Mouse (Mus musculus) erythroid progenitor cell, adult 5-6 weeks (primary cell): ENCODE data around the gene Liph. TPM values are rescaled to one million over a fixed set of nuclear protein-coding genes. Genes with fewer than 3 reads are reported as not detected.
"Not testable (repeated sequence)": the region's sequence is repeated elsewhere in the genome, so short reads cannot be mapped to it uniquely, and the experiment has no call there.

ENCODE experiments used
- ATAC-seq: replicated peaks from 2 replicates; pipeline ENCODE4 v1.8.0; 2016; ENCODE audit warnings: moderate number of reproducible peaks, mild to moderate bottlenecking, moderate TSS enrichment, inconsistent platforms; ENCODE audit not compliant: poor library complexity, low FRiP score, severe bottlenecking
- total RNA-seq, 2 experiments: library from RNA; stranded (forward) in 1 of 2; stranded (reverse) in 1 of 2; fragments of 150-400 nt in 1 of 2; fragments of 186-747, 209-891 nt in 1 of 2; gene quantifications; 2 replicates each; pipeline versions ENCODE4 v1.2.3 to v1.2.4; 2015 to 2017; ENCODE audit warnings: low replicate concordance in 2 of 2

Gene Liph
- total RNA-seq, 2 experiments from 2014 or later: 0.84 to 2.8 TPM

GRCm38 (mm10) chr16:21983146-21983545, 12.3 kb downstream of the Liph start:
- no peak for ATAC-seq

GRCm38 (mm10) chr16:21977347-21977746, 18.1 kb downstream of the Liph start:
- no peak for ATAC-seq

GRCm38 (mm10) chr16:21976203-21976602, 19.3 kb downstream of the Liph start:
- ATAC-seq: no peak

GRCm38 (mm10) chr16:21971446-21971845, 24.0 kb downstream of the Liph start:
- no peak for ATAC-seq

- ATAC-seq: no peak
Measured at GRCm38 (mm10) chr16:21970536-21970935, 24.9 kb downstream of the Liph start.

GRCm38 (mm10) chr16:21969874-21970273, 25.6 kb downstream of the Liph start:
- ATAC-seq: no peak

- ATAC-seq: no peak
Measured at GRCm38 (mm10) chr16:21965576-21965975, 29.9 kb downstream of the Liph start.

- ATAC-seq: no peak
Measured at GRCm38 (mm10) chr16:21955591-21955990, 39.9 kb downstream of the Liph start.

GRCm38 (mm10) chr16:21946761-21947715, 48.4 kb downstream of the Liph start, which contains the start of gene Tmem41a:
Tmem41a (minus strand) TSS chr16:21947552.
- peak; percentile 95 for ATAC-seq

- ATAC-seq: no peak
Measured at GRCm38 (mm10) chr16:21928471-21928870, 67.0 kb downstream of the Liph start.

GRCm38 (mm10) chr16:21916681-21917080, 78.8 kb downstream of the Liph start:
- ATAC-seq: no peak

GRCm38 (mm10) chr16:21913347-21913746, 82.1 kb downstream of the Liph start:
- ATAC-seq: no peak

- ATAC-seq: not testable (repeated sequence)
Measured at GRCm38 (mm10) chr16:21908906-21909305, 86.6 kb downstream of the Liph start.

GRCm38 (mm10) chr16:21906902-21907301, 88.6 kb downstream of the Liph start:
- ATAC-seq: no peak

- ATAC-seq: no peak
Measured at GRCm38 (mm10) chr16:21905996-21906395, 89.5 kb downstream of the Liph start.

- ATAC-seq: no peak
Measured at GRCm38 (mm10) chr16:21904636-21905035, 90.8 kb downstream of the Liph start.

Other genes with a start within 250 kb of the Liph start
- gene Ehhadh, start 207.9 kb downstream of the Liph start, total RNA-seq (2015; ENCODE audit: low replicate concordance): 0.72 and 2.9 TPM in 2 replicates
- gene Ehhadh, start 207.9 kb downstream of the Liph start, total RNA-seq (2017; ENCODE audit: low replicate concordance): 0.64 and 0.98 TPM in 2 replicates
- gene Map3k13, start 201.3 kb downstream of the Liph start, total RNA-seq (2015; ENCODE audit: low replicate concordance): not detected in 2 replicates
- gene Map3k13, start 201.3 kb downstream of the Liph start, total RNA-seq (2017; ENCODE audit: low replicate concordance): 0.39 and 0.53 TPM in 2 replicates
- gene Tmem41a, start 48.1 kb downstream of the Liph start, total RNA-seq (2015; ENCODE audit: low replicate concordance): 2.1 and 8.6 TPM in 2 replicates
- 3.8 and 4.1 TPM in 2 replicates for gene Tmem41a, start 48.1 kb downstream of the Liph start, total RNA-seq (2017; ENCODE audit: low replicate concordance)
- 84.3 and 107 TPM in 2 replicates for gene Senp2, start 13.8 kb upstream of the Liph start, total RNA-seq (2015; ENCODE audit: low replicate concordance)
- gene Senp2, start 13.8 kb upstream of the Liph start, total RNA-seq (2017; ENCODE audit: low replicate concordance): 114 and 119 TPM in 2 replicates
- 1.1 TPM in 1 of 2 replicates, not detected in the other for gene Igf2bp2, start 167.6 kb upstream of the Liph start, total RNA-seq (2015; ENCODE audit: low replicate concordance)
- gene Igf2bp2, start 167.6 kb upstream of the Liph start, total RNA-seq (2017; ENCODE audit: low replicate concordance): 0.38 TPM in 1 of 2 replicates, not detected in the other